Mouse (Mus musculus): ENCODE data around the gene Uap1l1. TPM values are rescaled to one million over a fixed set of nuclear protein-coding genes. Genes with fewer than 3 reads are reported as not detected.

Gene Uap1l1
- total and polyA plus RNA-seq, 3 experiments: 22.8 to 56.4 (median 53.9) TPM

- no peak for ATAC-seq (ENCODE audit: extremely low read depth, insufficient number of reproducible peaks, low FRiP score, poor library complexity, severe bottlenecking)
- TF ChIP-seq CTCF (IDR thresholded peaks at IDR 0.05; ENCODE audit: low read depth, low read length) (no peak), TAL1 (conservative IDR thresholded peaks at IDR 0.05; ENCODE audit: low read depth, low read length) (no peak), POLR2AphosphoS5 (IDR thresholded peaks at IDR 0.05; ENCODE audit: insufficient replicate concordance, low read depth, low read length) (no peak), GATA2 (IDR thresholded peaks at IDR 0.05; ENCODE audit: borderline replicate concordance, low read depth, low read length) (no peak), GATA1 (IDR thresholded peaks at IDR 0.05; ENCODE audit: borderline replicate concordance, low read length) (no peak)
- H3K27me3 ChIP-seq (ENCODE audit: insufficient read depth, low read length): peaks cover 65% of the 10 kb centered on the region
- no peaks in the 10 kb centered on the region for H3K9me3 ChIP-seq (replicated peaks)
- no peaks in the 10 kb centered on the region for H3K36me3 ChIP-seq (replicated peaks)
- DNase-seq (ENCODE audit: low spot score): no peak
- H3K4me3 ChIP-seq (ENCODE audit: low read depth, low read length): no peak within 1 kb of the TSS
- H3K4me1 ChIP-seq (ENCODE audit: insufficient read depth, low read depth, low read length): no peaks in the 10 kb centered on the region; the same call in 1 of the 2 replicates
These were observed 30.5 kb upstream of the Uap1l1 start, which contains the start of gene Entpd2 for GRCm38 (mm10) chr2:25395721-25396596. Gene Entpd2 (plus strand): TSS chr2:25395874.

- Histone ChIP-seq H3K36me3 (replicated peaks) (no peaks in the 10 kb centered on the region), H3K4me3 (ENCODE audit: low read depth, low read length) (no peak overlapping the region), H3K9me3 (replicated peaks) (no peaks in the 10 kb centered on the region), H3K27me3 (ENCODE audit: insufficient read depth, low read length) (peaks cover 58% of the 10 kb centered on the region), H3K4me1 (ENCODE audit: insufficient read depth, low read depth, low read length) (no peaks in the 10 kb centered on the region; the same call in 1 of the 2 replicates)
- DNase-seq (ENCODE audit: low spot score) (no peak), ATAC-seq (ENCODE audit: extremely low read depth, insufficient number of reproducible peaks, low FRiP score, poor library complexity, severe bottlenecking) (no peak)
- TF ChIP-seq GATA2 (IDR thresholded peaks at IDR 0.05; ENCODE audit: borderline replicate concordance, low read depth, low read length) (no peak), GATA1 (IDR thresholded peaks at IDR 0.05; ENCODE audit: borderline replicate concordance, low read length) (no peak), POLR2AphosphoS5 (IDR thresholded peaks at IDR 0.05; ENCODE audit: insufficient replicate concordance, low read depth, low read length) (no peak), CTCF (IDR thresholded peaks at IDR 0.05; ENCODE audit: low read depth, low read length) (no peak)
These were observed 29.1 kb upstream of the Uap1l1 start for GRCm38 (mm10) chr2:25394281-25395221.

GRCm38 (mm10) chr2:25391266-25391665 lies 25.8 kb upstream of the Uap1l1 start:
- no peak overlapping the region for H3K4me3 ChIP-seq (ENCODE audit: low read depth, low read length)
- H3K4me1 ChIP-seq (ENCODE audit: insufficient read depth, low read depth, low read length): no peaks in the 10 kb centered on the region; the same call in 1 of the 2 replicates
- DNase-seq (ENCODE audit: low spot score) (no peak), ATAC-seq (ENCODE audit: extremely low read depth, insufficient number of reproducible peaks, low FRiP score, poor library complexity, severe bottlenecking) (no peak)
- peaks cover 39% of the 10 kb centered on the region for H3K27me3 ChIP-seq (ENCODE audit: insufficient read depth, low read length)
- H3K9me3 ChIP-seq (replicated peaks): no peaks in the 10 kb centered on the region
- TF ChIP-seq POLR2AphosphoS5 (IDR thresholded peaks at IDR 0.05; ENCODE audit: insufficient replicate concordance, low read depth, low read length): no peak
- TF ChIP-seq TAL1 (conservative IDR thresholded peaks at IDR 0.05; ENCODE audit: low read depth, low read length): no peak
- no peak for TF ChIP-seq GATA2 (IDR thresholded peaks at IDR 0.05; ENCODE audit: borderline replicate concordance, low read depth, low read length)
- TF ChIP-seq GATA1 (IDR thresholded peaks at IDR 0.05; ENCODE audit: borderline replicate concordance, low read length): no peak
- TF ChIP-seq CTCF (IDR thresholded peaks at IDR 0.05; ENCODE audit: low read depth, low read length): no peak
- no peaks in the 10 kb centered on the region for H3K36me3 ChIP-seq (replicated peaks)

GRCm38 (mm10) chr2:25384492-25384891 lies 19.0 kb upstream of the Uap1l1 start:
- TF ChIP-seq POLR2AphosphoS5 (IDR thresholded peaks at IDR 0.05; ENCODE audit: insufficient replicate concordance, low read depth, low read length) (no peak), TAL1 (conservative IDR thresholded peaks at IDR 0.05; ENCODE audit: low read depth, low read length) (no peak), GATA2 (IDR thresholded peaks at IDR 0.05; ENCODE audit: borderline replicate concordance, low read depth, low read length) (no peak), GATA1 (IDR thresholded peaks at IDR 0.05; ENCODE audit: borderline replicate concordance, low read length) (no peak), CTCF (IDR thresholded peaks at IDR 0.05; ENCODE audit: low read depth, low read length) (no peak)
- Histone ChIP-seq H3K27me3 (ENCODE audit: insufficient read depth, low read length) (peaks cover 18% of the 10 kb centered on the region), H3K36me3 (replicated peaks) (peaks cover 4% of the 10 kb centered on the region), H3K4me1 (ENCODE audit: insufficient read depth, low read depth, low read length) (no peaks in the 10 kb centered on the region), H3K4me3 (ENCODE audit: low read depth, low read length) (no peak overlapping the region), H3K9me3 (replicated peaks) (no peaks in the 10 kb centered on the region)
- DNase-seq (ENCODE audit: low spot score) (no peak), ATAC-seq (ENCODE audit: extremely low read depth, insufficient number of reproducible peaks, low FRiP score, poor library complexity, severe bottlenecking) (no peak)

DNA sequence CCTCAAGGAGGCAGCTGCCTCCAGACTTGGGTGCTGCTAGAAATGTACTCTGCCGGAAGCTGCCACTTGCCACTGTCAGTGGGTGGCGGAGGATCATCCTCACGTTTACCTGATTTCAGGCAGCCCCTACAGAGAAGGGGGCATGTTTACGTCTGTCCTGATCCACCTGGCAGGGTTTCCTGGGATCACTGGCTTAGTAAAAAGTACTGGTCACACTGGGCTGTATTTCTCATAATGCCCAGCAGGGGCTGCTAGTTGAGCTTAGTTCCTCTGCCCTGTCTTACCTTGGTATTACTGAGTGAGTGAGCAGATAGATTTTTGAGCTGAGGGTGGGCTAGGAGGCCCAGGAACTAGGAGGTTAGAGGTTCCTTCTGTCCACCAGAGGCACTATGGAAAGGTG lies 11.1 kb upstream of the Uap1l1 start:
- DNase-seq (ENCODE audit: low spot score) (peak; percentile 57), ATAC-seq (ENCODE audit: extremely low read depth, insufficient number of reproducible peaks, low FRiP score, poor library complexity, severe bottlenecking) (no peak)

DNA sequence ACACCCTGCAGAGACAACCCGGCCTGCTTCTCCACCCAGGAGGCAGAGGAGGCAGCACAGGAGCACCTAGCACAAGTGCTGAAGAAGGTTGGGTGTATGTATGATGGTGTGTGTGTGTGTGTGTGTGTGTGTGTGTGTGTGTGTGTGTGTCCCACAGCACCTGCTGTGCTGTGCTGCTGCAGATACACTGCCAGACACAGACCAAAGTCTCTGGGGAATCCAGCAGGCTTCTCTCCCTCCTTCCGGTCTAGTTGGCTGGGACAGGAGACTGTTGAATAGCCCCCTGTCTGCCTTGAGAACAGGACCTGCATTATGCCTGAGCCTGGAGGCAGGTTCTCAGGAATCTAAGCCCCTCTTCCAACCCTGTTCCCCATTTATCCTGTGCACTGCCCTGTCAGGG lies 7.9 kb upstream of the Uap1l1 start:
- Histone ChIP-seq H3K36me3 (replicated peaks) (peaks cover 53% of the 10 kb centered on the region), H3K4me3 (ENCODE audit: low read depth, low read length) (peak overlapping the region; percentile 99), H3K9me3 (replicated peaks) (no peaks in the 10 kb centered on the region), H3K27me3 (ENCODE audit: insufficient read depth, low read length) (no peaks in the 10 kb centered on the region), H3K4me1 (ENCODE audit: insufficient read depth, low read depth, low read length) (peaks cover 76% of the 10 kb centered on the region)
- ATAC-seq (ENCODE audit: extremely low read depth, insufficient number of reproducible peaks, low FRiP score, poor library complexity, severe bottlenecking) (no peak), DNase-seq (ENCODE audit: low spot score) (no peak)
- TF ChIP-seq GATA1 (IDR thresholded peaks at IDR 0.05; ENCODE audit: borderline replicate concordance, low read length): no peak
- no peak for TF ChIP-seq POLR2AphosphoS5 (IDR thresholded peaks at IDR 0.05; ENCODE audit: insufficient replicate concordance, low read depth, low read length)
- TF ChIP-seq TAL1 (conservative IDR thresholded peaks at IDR 0.05; ENCODE audit: low read depth, low read length): no peak
- TF ChIP-seq GATA2 (IDR thresholded peaks at IDR 0.05; ENCODE audit: borderline replicate concordance, low read depth, low read length): no peak
- TF ChIP-seq CTCF (IDR thresholded peaks at IDR 0.05; ENCODE audit: low read depth, low read length): no peak

More for the DNA sequence above, 11.1 kb upstream of the Uap1l1 start:
- TF ChIP-seq CTCF (IDR thresholded peaks at IDR 0.05; ENCODE audit: low read depth, low read length) (peak; percentile 84), TAL1 (conservative IDR thresholded peaks at IDR 0.05; ENCODE audit: low read depth, low read length) (no peak)
- Histone ChIP-seq H3K36me3 (replicated peaks) (peaks cover 64% of the 10 kb centered on the region), H3K4me1 (ENCODE audit: insufficient read depth, low read depth, low read length) (peaks cover 51% of the 10 kb centered on the region), H3K4me3 (ENCODE audit: low read depth, low read length) (no peak overlapping the region), H3K27me3 (ENCODE audit: insufficient read depth, low read length) (no peaks in the 10 kb centered on the region), H3K9me3 (replicated peaks) (no peaks in the 10 kb centered on the region)

Measured in G1E (cell line).